Mouse (Mus musculus) cerebellum, adult 9-10 months (tissue): ENCODE measurements at regions not wholly inside any gene's neighbourhood (a gene's known extent, or its start where the extent isn't known, plus 50 kb on each side); places are given as distances from the start of the nearest gene placed in this dataset.

ENCODE experiments used
- DNase-seq: peaks from one replicate; pipeline ENCODE4 v3.0.0; 2022

DNA sequence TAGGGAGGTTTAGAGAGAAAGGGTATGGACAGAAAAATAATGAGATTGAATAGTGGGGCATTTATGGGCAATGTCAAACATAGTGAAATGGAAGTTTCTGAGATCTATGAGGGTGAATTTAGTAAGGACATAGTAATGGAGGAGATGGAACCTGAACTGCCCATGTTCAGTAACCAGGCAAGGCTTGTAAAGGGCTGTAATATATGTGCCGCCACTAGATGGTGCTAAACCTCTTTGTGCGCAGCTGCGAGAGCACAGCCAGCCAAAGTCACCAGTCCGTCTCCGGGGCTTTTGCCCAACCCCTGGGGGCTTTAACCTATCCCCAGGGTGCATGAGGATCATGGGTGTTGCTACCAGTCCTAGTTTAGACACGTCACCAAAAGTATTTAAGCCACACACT, 77.7 kb upstream of the Vmn2r25 start:
- peak; percentile 11 for DNase-seq

DNA sequence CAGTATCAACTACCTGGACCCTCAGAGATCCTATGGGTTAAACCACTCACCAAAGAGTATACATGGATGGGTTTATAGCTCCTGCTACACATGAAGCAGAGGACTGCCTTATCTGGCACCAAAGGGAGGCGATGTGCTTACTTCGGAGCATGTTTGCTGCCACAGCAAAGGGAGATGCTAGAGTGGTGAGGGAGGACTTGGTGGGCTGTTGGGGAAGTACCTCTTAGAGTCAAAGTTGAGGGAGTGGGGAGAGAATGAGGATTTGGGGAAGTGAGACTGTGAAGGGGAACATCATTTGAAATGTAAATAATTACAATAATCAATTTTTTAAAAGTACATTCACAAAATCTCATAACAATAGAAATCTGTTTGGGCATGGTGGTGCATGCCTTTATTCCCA, 84.7 kb upstream of the Vmn2r25 start:
- no peak for DNase-seq

DNA sequence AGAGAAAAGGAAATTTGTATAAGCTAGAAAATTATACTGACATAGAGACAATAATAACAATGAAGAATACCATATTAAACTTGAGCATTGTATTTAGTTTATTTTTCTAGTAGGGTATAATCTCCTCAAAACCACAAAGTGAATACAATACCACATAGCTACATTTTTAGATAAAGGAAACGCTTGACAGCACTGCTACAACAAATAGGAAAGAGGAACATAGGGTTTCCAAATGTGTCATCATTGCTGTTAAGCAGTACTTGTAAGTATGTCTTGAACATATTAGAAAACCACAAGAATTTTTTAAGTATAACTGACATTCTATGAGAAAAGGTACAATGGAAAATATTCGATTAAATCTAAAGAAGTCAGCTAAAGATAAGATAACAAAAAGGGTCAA, 63.0 kb upstream of the Vmn2r26 start:
- no peak for DNase-seq

GRCm38 (mm10) chr6:123971180-123971579, 53.2 kb upstream of the Vmn2r26 start:
- no peak for DNase-seq
